Mouse (Mus musculus) yolk sac, embryonic 10.5 days (tissue): ENCODE data around the gene Calhm2.
A peak's percentile ranks its signal among the peaks of the same experiment; 100 is the strongest.
"Not testable (repeated sequence)": the region's sequence is repeated elsewhere in the genome, so short reads cannot be mapped to it uniquely, and the experiment has no call there.

Source experiments
- DNase-seq: peaks from one replicate; pipeline ENCODE4 v3.0.0-alpha.2; 2017; ENCODE audit warnings: low spot score

Gene Calhm2

GRCm38 (mm10) chr19:47151332-47152061, 13.4 kb upstream of the Calhm2 start:
- DNase-seq, result no peak

GRCm38 (mm10) chr19:47149854-47150253, 11.8 kb upstream of the Calhm2 start:
- DNase-seq, result no peak

GRCm38 (mm10) chr19:47148267-47148847, 10.3 kb upstream of the Calhm2 start:
- DNase-seq, result no peak

- DNase-seq, result no peak
Observed at GRCm38 (mm10) chr19:47144154-47144553, 6.1 kb upstream of the Calhm2 start, which contains the start of gene Calhm1. Gene Calhm1, minus strand, starts transcription at chr19:47144254.

DNA sequence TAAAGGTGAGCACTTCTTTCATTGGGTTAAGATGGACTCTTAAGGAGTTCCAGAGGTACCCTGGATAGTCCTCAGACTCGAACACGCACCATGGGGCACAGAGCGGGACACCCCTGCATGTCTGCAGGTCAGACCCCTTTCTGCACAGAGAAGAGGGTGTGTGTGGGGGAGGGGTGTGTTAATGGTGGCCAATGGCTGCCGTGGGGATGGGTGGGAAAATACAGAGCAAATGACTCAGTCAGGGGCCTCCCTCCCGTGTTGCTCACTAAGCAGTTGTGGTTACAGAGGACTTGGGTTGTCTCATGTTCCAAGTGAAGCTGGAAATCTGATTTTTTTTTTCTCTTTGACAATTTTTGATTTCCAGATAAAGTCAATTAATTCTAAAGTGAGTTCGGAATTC, 4.3 kb upstream of the Calhm2 start:
- no peak for DNase-seq

DNA sequence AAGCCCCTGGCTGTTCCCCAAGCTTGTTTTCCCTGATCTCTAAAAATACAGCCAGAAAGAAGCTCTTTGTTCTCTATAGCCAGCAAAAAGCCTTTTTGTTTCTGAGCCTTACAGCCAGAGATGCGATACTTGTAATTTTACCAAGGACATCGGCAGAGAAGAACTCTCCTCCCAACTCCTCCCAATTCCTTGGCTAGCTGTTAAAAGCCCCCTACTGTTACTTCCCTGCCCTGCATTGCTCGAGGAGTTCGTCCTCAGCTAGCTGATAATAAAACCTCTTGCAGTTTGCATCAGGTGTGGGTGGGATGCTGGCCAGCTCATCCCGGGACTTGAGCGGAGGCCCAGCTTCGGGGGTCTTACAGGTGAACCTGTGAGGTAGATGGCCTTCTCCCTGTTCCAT, 1.5 kb upstream of the Calhm2 start:
- DNase-seq, result not testable (repeated sequence)

DNA sequence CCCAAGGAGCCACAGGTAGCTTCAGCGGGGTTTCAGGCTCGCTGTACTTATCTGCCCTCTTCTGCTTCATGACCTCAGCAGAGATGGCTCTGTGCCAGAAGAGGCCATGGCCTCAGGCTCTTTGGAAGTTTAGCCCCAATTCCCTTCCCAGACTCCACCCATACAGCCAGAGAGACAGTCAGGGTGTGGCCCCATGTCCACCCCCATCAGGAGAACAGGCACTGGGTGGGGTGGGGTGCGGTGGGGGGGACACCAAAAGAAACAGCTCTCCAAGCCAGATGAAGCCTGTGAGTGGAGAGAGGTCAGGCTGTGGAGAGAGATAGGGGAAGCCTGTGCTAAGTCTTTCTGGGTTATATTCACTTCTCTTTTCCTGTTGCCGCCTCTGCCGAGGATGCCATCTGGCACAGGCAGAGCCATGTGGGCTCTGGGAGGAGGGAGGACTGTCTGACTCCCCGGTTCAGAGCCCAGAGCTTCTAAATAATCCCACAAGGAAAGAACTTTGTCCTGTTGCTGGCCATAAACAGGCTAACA, 978 bp downstream of the Calhm2 start:
- peak; percentile 25 for DNase-seq

GRCm38 (mm10) chr19:47136170-47136569, 1.9 kb downstream of the Calhm2 start:
- no peak for DNase-seq

DNA sequence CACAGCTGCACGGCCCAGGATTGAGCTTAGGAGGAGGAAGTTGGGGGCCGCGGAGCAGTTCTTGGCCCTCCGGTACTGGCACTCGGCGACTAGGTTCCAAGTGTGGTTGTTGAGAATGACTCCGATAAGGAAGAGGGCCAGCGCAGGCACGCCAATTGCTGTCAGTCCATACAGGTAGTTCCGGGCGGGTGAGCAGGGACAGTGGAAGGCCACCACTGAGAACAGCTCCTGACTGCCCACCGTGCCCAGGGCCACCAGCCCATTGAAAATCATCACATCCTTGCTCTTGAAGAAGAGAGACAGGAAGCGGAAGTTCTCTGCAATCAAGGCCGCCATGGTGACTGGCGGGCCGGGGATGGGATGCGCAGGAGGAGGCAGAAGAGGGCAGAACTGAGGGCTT, 2.5 kb downstream of the Calhm2 start:
- no peak for DNase-seq

GRCm38 (mm10) chr19:47133161-47133560, 4.9 kb downstream of the Calhm2 start:
- no peak for DNase-seq

- no peak for DNase-seq
Observed at GRCm38 (mm10) chr19:47130551-47131125, 7.5 kb downstream of the Calhm2 start.

GRCm38 (mm10) chr19:47128835-47129234, 9.3 kb downstream of the Calhm2 start:
- DNase-seq, result no peak

DNA sequence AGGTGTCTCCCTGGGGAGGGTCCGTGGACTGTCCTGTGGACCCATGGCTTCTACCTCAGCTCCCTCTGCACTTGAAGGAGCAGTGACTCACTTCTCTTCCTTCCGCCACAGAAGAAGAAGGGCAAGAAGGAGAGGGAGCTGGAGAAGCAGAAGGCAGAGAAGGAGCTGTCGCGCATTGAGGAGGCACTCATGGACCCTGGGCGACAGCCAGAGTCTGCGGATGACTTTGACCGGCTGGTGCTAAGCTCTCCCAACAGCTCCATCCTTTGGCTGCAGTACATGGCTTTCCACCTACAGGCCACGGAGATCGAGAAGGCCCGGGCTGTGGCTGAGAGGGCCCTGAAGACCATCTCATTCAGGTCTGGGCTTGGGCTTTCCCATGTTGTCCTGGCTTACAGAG, 9.9 kb downstream of the Calhm2 start:
- no peak for DNase-seq

DNA sequence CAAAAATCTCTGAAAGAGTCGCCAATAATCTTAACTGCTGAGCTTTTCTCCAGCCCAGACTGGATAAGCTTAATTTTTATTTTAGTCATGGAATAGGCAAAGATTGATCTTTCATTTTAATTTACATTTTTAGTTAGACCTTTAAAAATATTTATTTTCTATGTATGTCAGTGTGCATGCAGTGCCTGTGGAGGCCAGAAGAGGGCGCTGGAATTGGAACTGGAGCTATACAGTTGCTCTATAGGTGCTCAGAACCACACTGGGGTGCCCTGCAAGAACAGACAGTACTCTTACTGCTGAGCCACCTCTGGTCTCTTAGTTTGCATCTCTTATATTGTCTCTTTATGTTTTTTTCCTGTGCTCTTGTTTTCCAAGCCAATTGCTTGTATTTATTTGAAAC, 15.3 kb downstream of the Calhm2 start:
- DNase-seq, result no peak

DNA sequence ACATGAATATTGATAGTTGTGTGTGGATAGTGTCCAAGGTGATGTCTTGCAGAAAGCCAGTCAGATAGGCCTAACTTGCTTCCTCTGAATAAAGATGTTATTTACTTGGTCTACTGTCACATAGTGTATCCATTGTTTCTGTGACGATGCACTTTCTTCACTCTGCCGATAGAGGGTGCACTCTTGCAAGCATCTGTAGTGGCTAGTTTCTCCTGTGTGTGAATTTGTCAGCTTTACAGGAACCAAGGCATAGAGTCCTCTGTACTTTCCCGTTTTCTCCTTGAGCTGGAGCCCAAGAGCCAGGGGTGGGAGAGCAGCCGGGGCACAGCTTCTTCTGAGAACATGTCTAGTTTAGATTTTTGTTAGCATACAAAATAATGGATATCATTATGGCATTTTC, 17.0 kb downstream of the Calhm2 start:
- peak; percentile 9 for DNase-seq

- DNase-seq, result no peak
Observed at GRCm38 (mm10) chr19:47118634-47119033, 19.5 kb downstream of the Calhm2 start.

GRCm38 (mm10) chr19:47104641-47105271, 33.3 kb downstream of the Calhm2 start:
- DNase-seq, result no peak

DNA sequence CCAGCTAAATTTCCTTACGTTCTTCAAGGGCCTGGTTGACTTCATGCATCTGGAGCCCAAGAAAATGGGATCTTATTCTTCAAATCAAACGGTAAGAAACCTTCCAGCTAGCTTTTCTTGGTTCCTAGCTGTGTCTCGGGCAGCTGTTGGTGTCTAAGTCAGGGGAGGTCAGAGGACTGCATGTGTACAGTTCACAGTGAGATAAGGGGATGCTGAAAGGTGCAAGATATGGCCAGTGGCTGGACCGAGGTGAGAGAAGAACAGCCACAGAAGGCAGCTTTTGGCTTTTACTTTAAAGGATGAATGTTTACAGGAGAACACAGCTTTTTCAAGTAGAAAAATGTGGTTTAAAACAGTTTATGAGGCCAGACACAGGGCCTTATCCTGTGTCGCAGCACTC, 37.0 kb downstream of the Calhm2 start:
- DNase-seq, result no peak

DNA sequence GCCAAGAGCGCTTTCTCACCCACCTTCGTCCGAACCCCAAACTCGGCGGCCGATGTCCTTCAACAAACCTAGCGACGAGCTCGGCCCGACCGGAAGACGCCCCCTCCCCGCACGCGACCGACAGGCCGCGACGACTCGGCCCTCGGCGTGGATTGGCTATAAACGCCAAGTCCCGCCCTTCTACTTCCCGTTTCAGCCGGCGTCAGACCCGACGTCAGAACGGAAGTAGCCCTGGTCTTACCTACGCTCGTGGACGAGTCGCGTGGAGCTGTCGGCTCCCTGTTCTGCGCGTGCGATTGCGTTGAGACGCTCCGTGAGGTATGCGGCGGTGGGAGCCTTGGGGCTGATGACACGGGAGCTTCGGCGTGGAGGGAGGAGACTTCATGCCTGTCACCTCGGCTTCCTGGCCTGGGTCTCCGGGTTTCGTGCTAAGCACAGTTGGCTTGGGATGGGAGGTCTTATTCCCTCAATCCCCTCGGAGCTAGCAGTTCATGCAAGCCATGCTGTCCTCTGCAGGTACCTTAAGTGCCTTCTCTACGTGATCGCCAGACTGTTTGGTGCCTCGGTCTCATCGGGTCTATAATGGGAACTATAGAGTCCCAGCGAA, 47.4 kb downstream of the Calhm2 start, which contains the start of the genes Usmg5 and Pdcd11:
Gene Usmg5 (minus strand): TSS at position 98 of the 607 bp plus-strand sequence.
Gene Pdcd11 (plus strand): TSS at position 219 of the 607 bp plus-strand sequence.
- DNase-seq, result peak; percentile 94

DNA sequence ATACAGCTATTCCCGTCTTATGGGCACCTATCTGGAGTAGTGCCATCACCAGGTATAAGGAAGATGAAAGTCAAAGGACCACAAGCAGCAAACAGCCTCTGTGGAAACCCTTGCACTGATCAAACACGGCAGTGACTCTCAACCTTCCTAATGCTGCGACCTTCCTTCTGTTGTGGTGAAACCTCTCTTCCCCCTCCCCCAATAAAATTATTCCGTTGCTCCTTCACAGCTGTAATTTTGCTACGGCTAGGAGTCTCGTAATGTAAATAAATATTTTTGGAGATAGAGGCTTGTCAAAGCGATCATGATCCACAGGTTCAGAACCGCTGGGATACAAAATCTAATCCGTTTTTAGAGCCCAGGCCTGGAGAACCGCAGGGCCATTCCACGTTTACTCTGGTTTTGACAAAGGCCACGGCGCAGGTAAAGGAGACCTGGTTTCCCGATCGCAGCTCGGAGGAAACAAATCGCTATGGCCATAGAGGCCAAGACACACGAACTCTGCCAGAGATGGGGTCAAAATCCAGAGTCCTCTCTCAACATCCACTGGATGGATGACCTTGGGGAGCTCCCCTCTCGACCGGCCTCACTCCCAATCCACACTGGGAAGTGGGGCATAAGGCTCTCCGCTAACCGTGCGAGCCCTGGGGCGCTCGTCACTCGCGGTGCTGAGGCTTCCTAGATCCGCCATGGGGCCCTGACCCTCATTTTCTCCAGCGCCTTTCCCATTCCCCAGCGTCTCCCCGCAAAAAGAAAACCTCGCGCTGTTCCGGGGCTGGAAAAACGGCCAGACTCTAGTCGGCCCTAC, 48.2 kb downstream of the Calhm2 start:
- DNase-seq, result no peak

DNA sequence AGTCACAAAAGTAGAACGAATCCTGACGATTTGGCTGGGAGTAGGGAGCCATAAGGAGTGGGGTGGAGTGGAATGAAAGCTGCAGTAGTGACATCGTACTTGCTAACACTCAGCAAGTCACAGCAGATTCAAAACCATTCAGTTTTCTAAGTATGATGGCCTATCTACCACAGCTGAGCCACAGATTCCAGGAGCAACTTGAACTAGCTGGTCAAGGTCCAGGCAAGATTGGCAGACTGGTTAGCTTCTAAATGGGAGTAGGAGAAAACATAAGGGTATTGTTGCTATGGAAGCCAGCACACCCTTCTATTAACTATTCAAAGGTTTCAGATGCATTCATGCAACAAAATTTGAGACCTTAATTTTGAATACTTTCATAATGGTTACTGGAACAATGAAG, 49.9 kb downstream of the Calhm2 start:
- DNase-seq, result no peak
